Mouse (Mus musculus) right cerebral cortex, postnatal 14 days (tissue): ENCODE data around the gene Slc6a17.

ENCODE experiments used
- DNase-seq: peaks from one replicate; pipeline ENCODE4 v3.0.0; 2022

Gene Slc6a17

GRCm38 (mm10) chr3:107517631-107518108 is at the start of gene Slc6a17:
Slc6a17 (minus strand) TSS chr3:107518018.
- DNase-seq: peak; percentile 88

GRCm38 (mm10) chr3:107565331-107565730 is 47.5 kb upstream of the Slc6a17 start:
- DNase-seq: no peak

DNA sequence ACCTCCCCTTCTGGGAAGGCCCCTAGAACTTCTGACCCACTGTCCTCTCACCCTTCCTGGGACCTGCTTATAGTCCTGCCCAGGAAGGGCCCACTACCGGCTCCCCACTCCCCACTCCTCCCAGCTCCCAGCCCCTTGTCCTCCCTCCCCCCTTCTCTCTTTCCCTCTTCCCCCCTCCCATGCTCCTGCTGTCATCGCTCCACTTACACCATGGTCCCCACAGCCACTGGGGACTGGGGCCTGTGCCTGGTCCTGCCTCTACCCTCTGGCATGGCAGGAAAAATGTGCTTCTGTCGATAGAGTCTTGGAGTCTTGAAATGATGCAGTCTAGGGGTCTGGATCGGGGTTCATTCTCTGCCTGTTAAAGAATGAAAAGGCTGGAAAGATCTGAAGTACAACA is 46.1 kb upstream of the Slc6a17 start:
- no peak for DNase-seq

DNA sequence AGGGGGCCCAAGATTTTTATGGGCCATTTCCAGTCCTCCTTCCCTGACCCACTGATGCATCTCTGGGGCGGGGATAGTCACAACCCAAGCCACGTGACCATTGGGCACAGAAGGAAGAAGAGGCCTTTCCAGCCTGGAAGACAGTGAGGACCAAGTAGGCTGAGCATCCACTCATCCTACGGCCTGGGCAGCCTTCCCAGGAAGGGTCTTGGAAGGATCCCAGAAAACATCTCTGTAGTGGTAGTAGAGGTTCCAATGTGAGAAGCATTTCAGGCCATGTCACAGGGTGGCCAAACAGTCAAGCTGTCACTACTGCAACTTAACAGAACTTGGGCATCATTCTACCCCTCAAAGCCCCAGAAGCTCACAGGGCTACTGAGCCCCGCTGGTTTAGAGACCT is 44.8 kb upstream of the Slc6a17 start:
- no peak for DNase-seq

DNA sequence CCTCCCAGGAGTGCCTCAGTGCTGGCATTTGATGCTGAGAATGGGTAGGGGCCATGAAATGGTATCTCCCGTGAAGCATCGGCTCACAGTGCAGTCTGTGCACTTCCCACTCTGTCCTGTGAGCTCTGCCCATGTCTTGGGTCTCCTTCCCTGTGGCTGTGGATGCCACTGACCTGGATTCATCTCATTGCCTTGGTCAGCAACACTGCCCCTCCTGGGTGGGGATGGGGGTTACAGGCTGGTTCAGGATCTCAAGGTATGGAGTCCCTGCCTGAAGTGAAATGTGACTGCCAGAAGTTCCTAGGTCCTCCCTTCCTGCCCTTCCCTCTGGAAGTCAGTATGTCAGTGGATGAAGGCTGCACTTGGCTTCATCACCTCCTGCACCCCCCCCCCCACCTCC is 44.3 kb upstream of the Slc6a17 start:
- DNase-seq: no peak

DNA sequence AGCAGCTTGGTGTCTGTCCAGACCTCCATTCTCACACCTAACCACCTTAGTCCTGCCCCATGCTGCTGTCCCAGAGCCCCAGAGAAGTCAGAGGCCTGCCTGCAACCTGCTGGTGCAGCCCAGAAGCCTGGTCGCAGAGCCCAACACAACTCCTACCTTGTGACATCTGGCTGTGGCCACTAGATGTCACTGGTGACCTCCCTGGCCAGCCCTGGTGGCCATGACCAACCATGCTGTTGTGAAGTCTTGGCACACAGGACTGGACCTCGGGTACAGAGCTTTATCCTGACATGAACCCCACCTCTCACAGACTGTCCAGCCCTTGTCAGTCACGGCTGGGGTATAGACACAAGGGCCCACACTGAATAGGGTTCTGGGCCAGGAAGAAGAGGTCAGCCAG is 41.4 kb upstream of the Slc6a17 start:
- DNase-seq: peak; percentile 51

GRCm38 (mm10) chr3:107558740-107559139 is 40.9 kb upstream of the Slc6a17 start:
- no peak for DNase-seq

DNA sequence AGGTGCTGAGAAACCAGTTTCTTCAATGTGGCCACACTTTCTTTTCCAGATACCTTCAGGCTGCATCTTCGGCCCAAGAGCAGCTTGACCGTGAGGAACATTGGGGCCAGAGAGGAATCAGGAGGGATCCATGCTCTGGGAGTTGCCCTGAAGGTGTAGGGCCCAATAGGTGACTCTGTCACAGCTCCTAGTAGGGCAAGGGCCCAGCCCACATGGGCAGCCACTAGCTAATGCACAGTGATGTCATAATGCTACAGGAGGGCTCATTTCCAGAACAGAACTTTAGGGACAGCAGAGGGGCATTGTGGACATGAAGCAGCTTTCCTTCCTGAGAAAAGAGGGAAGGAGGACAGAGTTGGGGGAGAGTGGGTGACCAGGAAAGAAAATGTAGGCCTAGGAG is 37.0 kb upstream of the Slc6a17 start, which contains the start of gene Ubl4b:
Gene Ubl4b (minus strand): TSS at position 232 of the 400 bp plus-strand sequence.
- DNase-seq: no peak

- DNase-seq: peak; percentile 87
Observed at GRCm38 (mm10) chr3:107550409-107551049, 32.7 kb upstream of the Slc6a17 start.

DNA sequence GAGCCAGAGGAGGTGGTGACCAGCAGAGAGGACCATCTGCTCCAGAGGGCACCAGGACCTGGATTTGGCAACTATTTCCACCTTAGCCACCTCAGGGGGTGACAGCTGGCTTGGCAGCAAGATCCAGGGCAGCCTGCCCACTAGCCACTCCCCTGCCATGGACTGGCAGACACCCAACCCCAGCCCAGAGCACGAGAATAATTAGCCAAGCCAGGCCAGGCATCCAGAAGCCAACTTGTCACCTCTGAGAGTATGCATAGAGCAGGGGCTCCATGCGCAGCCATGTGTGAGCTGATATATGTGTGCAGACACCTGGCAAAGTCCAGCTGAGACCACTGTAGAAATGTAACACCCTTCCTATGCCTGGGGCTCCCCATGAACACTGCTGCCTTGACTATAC is 29.1 kb upstream of the Slc6a17 start:
- DNase-seq: no peak

DNA sequence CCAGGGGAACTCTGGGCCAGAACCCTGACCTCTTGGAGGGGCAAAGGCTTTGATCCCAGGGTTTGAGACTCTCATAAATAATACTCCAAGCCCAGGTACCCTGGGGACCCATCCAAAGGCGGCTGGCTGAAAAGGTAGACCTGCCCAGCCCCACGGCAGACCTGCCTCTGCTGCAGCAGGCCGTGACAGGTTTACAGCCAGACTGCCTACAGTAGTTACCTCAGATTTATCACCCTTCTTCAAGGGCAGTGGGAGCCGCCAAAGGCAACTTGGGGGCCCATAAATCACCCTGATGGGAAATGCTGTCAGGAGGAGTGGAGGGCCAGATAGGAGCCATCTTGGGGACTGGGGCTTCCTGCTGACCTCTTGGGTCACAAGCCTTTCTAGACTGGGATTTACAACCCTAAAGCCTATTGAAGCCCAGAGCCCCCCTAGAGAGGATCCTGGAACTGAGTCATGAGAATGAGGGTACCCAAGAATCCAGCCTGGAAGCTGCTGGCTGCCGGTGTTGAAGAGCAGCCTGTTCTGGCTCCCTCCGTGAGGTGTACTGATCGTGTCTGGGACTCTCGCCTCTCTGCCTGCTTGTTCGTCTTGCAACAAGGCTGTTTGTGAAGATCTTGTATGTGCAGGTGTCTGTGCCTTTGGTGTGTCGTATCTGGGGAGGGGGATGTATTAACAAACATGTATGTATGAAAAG is 28.0 kb upstream of the Slc6a17 start:
- no peak for DNase-seq

GRCm38 (mm10) chr3:107545278-107545677 is 27.5 kb upstream of the Slc6a17 start:
- no peak for DNase-seq

DNA sequence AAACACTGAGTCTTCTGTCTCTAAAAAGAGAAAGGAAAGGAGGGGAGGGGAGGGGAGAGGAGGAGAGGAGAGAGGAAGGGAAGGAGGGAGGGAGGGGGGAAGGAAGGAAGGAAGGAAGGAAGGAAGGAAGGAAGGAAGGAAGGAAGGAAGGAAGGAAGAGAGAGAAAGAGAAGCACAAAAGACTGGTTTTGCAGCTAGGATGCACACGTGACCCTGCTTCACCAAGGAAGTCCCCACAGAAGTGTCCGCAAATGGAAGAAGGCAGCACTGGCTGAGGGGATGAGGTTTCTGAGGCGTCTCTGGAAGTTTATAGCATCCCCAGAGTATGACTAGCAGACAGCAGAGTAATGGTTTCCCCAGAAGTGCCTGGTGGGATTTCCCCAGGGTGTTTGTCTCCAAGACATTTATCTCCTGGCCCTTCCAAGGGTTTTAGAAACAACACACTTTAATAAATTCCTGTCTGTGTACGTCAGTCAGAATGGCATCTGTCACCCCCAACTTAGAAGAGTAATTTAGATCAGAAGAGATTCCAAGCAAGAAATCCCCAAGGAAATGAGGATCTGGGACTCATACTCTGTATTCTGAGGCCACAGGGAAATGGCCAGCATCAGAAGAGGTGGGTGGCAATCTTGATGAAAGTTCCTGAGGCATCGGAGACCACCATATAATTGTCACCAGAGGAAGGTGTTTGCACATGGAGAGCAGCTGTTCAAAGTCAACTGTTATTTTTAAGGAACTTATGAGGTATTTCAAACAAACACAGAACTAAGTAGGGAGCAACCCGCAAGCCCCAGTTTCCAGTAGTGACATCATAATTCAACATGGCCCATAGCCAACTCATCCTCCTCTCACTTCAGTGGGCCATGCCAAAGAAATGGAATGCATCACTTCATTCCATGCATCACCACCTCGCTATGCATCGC is 25.6 kb upstream of the Slc6a17 start:
- no peak for DNase-seq

DNA sequence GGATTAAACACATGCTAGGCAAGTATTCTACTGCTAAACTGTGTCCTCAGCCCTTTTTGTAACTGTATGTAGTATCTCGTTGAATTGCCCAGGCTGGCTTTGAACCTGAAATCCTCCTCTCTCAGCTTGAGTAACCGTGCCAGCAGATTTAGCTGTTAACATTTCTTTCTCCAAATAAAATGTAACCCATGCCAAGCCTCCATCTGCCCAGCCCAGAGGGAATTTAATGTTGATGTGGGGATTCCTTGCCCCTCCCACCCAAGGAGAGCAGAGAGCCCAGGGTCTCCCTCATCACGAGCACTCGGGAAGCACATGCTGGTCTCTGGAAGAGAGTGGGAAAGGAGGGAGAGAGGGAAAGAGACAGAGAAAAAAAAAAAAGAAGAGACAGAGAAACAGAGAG is 24.8 kb upstream of the Slc6a17 start:
- no peak for DNase-seq

- no peak for DNase-seq
Observed at GRCm38 (mm10) chr3:107537504-107537889, 19.7 kb upstream of the Slc6a17 start.

DNA sequence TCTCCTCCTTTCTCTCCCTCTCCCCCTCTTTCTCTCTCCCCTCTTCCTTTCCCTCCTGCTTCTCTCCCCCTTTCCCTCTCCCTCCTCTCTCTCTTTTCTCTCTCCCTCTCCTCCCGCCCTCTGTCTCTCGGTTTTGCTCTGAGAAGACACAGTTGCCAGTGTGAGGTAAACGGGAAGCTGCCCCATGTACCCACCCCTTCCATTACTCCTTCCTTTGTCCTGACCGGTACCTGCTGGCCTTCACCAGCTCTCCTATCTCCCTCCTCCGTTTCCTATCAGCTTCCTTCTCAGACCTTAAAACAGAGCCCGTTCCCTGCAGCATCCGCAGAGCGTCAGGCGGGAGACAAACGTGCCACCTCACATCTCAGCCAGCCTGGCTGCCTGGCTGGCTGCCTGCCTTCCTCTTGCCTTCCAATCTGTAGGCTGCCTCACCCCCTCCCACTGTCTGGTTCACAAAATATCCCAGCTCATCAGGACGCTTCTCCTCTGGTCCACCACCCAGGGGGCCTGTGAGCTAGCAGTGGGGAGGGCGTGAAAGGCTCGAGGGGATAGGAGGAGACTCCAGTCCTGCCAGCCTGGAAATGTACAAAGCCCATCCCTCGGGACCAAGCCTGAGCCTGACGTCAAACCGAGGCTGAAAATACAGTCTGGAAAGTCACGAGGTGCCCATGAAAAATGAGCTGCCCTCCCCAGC is 19.1 kb upstream of the Slc6a17 start:
- peak; percentile 79 for DNase-seq

- no peak for DNase-seq
Observed at GRCm38 (mm10) chr3:107534951-107535350, 17.1 kb upstream of the Slc6a17 start.

GRCm38 (mm10) chr3:107533532-107533931 is 15.7 kb upstream of the Slc6a17 start:
- DNase-seq: no peak

DNA sequence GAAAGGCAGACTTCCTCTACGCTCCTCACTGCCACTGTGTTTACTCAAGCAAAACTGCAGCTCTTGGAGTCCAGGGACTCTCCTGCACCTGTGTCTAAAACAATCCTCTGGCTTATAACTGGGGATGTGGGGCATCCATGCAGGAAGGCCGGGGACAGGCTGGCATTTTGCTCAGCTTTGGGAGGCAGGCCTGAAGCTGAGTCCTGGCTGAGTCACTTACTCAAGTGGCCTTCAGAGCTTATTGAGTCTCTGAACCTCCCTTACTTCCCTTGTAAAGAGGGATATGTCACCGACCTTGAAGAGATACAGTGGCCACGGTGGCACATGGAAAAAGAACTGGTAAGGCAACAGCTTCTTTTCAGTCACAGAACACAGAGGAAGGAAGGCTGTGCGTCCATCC is 12.8 kb upstream of the Slc6a17 start:
- DNase-seq: no peak

- DNase-seq: no peak
Observed at GRCm38 (mm10) chr3:107529182-107529581, 11.4 kb upstream of the Slc6a17 start.

DNA sequence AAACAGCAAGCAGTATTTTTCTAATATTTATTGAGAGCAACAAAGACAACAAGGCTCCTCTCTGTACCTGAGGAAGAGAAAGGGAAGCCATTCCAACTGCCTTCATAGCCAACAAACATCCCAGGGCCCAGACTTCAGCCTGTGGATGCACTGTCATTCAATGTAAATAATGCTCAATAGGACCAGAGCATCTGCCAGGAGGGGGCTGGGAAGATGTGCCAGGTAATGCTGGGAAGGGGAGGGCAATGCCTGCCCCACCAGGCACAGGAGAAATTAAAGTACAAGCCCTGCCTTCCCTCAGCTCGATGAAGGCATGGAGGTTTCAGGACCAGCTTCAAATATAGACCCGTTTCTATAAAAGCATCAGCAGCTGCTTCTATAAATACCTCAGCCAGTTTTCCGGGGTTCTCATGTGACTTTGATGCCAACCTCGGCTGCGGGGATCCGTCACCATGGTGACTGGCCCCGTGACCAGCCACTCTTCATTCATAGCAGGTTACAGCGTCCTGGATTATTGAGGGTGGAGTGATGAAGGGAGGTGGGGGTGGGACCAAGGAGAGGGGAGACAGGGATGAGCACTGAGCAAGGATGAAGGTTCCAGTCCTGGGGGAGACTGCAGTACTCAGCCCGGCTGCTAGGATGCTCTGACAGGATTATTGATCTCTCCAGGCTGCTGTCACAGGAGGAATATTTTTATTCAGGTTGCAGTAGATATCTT is 10.7 kb upstream of the Slc6a17 start:
- DNase-seq: peak; percentile 76

- DNase-seq: no peak
Observed at GRCm38 (mm10) chr3:107524547-107524946, 6.7 kb upstream of the Slc6a17 start.
